Mouse (Mus musculus) E14TG2a.4 (cell line): ENCODE data around the gene Hsd17b2.

ENCODE experiments used
- CTCF ChIP-seq: conservative IDR thresholded peaks from 2 replicates; pipeline ENCODE4 v1.5.1; 2014; ENCODE audit warnings: low read length
- POU5F1 ChIP-seq: IDR thresholded peaks from 2 replicates; pipeline ENCODE4 v1.6.1; 2014; ENCODE audit warnings: low read length, borderline replicate concordance

GRCm38 (mm10) chr8:117764625-117765024, 62.9 kb downstream of the Hsd17b2 start:
- TF ChIP-seq CTCF (no peak), POU5F1 (no peak)
